Mouse (Mus musculus): Measurements from ENCODE around the gene Fam221a. TPM values are rescaled to one million over a fixed set of nuclear protein-coding genes. Genes with fewer than 3 reads are reported as not detected.
A peak's percentile ranks its signal among the peaks of the same experiment; 100 is the strongest.

Gene Fam221a
- polyA plus RNA-seq, 1 experiment = 13.8 TPM

DNA sequence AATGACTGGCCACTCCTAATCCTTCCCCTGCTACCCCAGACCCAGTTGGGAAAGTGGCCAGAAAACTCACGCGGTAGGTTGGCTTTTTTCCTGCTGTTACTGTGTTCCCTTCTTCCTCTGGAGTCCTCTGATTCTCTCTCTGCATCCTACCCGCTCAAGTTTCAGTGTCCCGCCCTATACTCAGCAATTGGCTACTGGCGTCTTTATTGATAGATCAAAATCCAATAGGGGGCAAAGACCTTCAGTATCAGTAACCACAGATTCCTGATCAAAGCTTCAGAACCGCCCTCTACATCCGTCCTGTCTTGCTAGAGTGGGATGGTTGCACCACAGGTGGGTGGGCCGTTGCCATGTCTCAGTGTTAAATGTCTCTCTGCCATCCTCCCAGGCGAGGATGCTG is 29.0 kb upstream of the Fam221a start:
- H3K36me3 ChIP-seq (ENCODE audit: control insufficient read depth, insufficient read depth, low read length, poor library complexity, severe bottlenecking) = no peaks in the 10 kb centered on the region
- H3K4me3 ChIP-seq (ENCODE audit: low read depth, low read length) = peak overlapping the region; percentile 48

DNA sequence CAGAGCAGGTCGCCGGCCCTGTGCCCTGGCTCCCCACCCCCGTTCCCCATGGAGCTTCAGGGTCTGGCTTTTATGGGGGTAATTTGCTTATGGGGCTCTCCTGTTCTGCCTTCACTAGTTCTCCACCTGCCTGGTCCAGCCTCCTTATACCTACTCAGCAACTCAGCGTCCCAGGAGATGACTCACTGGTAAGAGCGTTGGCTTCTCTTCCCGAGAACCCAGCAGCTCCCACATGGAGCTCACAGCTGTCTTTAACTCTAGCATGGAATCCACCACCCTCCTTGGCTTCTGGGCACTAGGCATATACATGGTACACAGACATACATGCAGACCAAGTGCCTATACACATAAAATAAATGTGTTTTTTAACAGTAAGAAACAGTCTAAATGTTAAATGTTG is 28.4 kb upstream of the Fam221a start:
- TF ChIP-seq EP300 (IDR thresholded peaks at IDR 0.05; ENCODE audit: insufficient read depth, low read depth, low read length) = no peak
- no peak for TF ChIP-seq POLR2A (IDR thresholded peaks at IDR 0.05; ENCODE audit: insufficient read depth, low read length)
- H3K27me3 ChIP-seq (ENCODE audit: control insufficient read depth, insufficient read depth, low read length, poor library complexity, severe bottlenecking) = no peaks in the 10 kb centered on the region
- peak overlapping the region; percentile 48 for H3K4me3 ChIP-seq (ENCODE audit: low read depth, low read length)
- H3K9me3 ChIP-seq (replicated peaks; ENCODE audit: control insufficient read depth, insufficient read depth, low read length, poor library complexity, severe bottlenecking) = no peaks in the 10 kb centered on the region
- no peaks in the 10 kb centered on the region for H3K36me3 ChIP-seq (ENCODE audit: control insufficient read depth, insufficient read depth, low read length, poor library complexity, severe bottlenecking)
- H3K9ac ChIP-seq (ENCODE audit: low read depth, poor library complexity, severe bottlenecking) = 0 out of 2 replicates have a peak overlapping the region, but pooled peaks have one; percentile 1
- no peak overlapping the region for H3K27ac ChIP-seq (ENCODE audit: insufficient read depth, low read length)
- no peaks in the 10 kb centered on the region for H3K4me1 ChIP-seq (ENCODE audit: control insufficient read depth, insufficient read depth, low read length)

More for the DNA sequence above, 29.0 kb upstream of the Fam221a start:
- Histone ChIP-seq H3K27me3 (ENCODE audit: control insufficient read depth, insufficient read depth, low read length, poor library complexity, severe bottlenecking) (no peaks in the 10 kb centered on the region), H3K9me3 (replicated peaks; ENCODE audit: control insufficient read depth, insufficient read depth, low read length, poor library complexity, severe bottlenecking) (no peaks in the 10 kb centered on the region), H3K4me1 (ENCODE audit: control insufficient read depth, insufficient read depth, low read length) (no peaks in the 10 kb centered on the region), H3K27ac (ENCODE audit: insufficient read depth, low read length) (no peak overlapping the region), H3K9ac (ENCODE audit: low read depth, poor library complexity, severe bottlenecking) (no peak overlapping the region)
- TF ChIP-seq EP300 (IDR thresholded peaks at IDR 0.05; ENCODE audit: insufficient read depth, low read depth, low read length) (no peak), CTCF (IDR thresholded peaks at IDR 0.05; ENCODE audit: low read depth, low read length) (no peak), POLR2A (IDR thresholded peaks at IDR 0.05; ENCODE audit: insufficient read depth, low read length) (no peak)

GRCm38 (mm10) chr6:49343737-49344469 is 23.6 kb upstream of the Fam221a start:
- no peaks in the 10 kb centered on the region for H3K36me3 ChIP-seq (ENCODE audit: control insufficient read depth, insufficient read depth, low read length, poor library complexity, severe bottlenecking)
- no peaks in the 10 kb centered on the region for H3K9me3 ChIP-seq (replicated peaks; ENCODE audit: control insufficient read depth, insufficient read depth, low read length, poor library complexity, severe bottlenecking)
- no peaks in the 10 kb centered on the region for H3K27me3 ChIP-seq (ENCODE audit: control insufficient read depth, insufficient read depth, low read length, poor library complexity, severe bottlenecking)
- H3K9ac ChIP-seq (ENCODE audit: low read depth, poor library complexity, severe bottlenecking) = no peak overlapping the region
- no peaks in the 10 kb centered on the region for H3K4me1 ChIP-seq (ENCODE audit: control insufficient read depth, insufficient read depth, low read length)
- TF ChIP-seq POLR2A (IDR thresholded peaks at IDR 0.05; ENCODE audit: insufficient read depth, low read length) = no peak
- no peak for TF ChIP-seq CTCF (IDR thresholded peaks at IDR 0.05; ENCODE audit: low read depth, low read length)
- TF ChIP-seq EP300 (IDR thresholded peaks at IDR 0.05; ENCODE audit: insufficient read depth, low read depth, low read length) = no peak
- no peak overlapping the region for H3K4me3 ChIP-seq (ENCODE audit: low read depth, low read length)
- H3K27ac ChIP-seq (ENCODE audit: insufficient read depth, low read length) = no peak overlapping the region

DNA sequence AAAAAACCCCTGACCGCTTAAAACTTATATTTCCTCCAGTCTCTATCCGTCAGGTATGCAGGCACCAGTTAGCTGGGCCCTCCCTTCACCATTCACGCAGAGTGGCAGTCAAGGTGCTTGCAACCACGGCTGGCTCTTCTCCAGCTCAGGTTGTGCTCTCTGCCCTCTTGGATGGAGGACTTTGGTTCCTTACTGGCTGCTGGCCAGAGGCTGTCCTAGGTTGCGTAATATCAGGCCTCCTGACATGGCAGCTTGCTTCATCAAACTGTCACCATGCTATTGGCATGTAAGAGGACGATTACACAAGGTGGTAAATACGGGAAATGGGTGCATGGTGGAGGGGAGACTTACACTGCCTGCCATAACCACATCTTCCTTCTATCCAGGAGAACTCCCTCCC is 17.7 kb upstream of the Fam221a start:
- TF ChIP-seq POLR2A (IDR thresholded peaks at IDR 0.05; ENCODE audit: insufficient read depth, low read length) (no peak), EP300 (IDR thresholded peaks at IDR 0.05; ENCODE audit: insufficient read depth, low read depth, low read length) (no peak), CTCF (IDR thresholded peaks at IDR 0.05; ENCODE audit: low read depth, low read length) (no peak)
- no peak overlapping the region for H3K9ac ChIP-seq (ENCODE audit: low read depth, poor library complexity, severe bottlenecking)
- no peaks in the 10 kb centered on the region for H3K4me1 ChIP-seq (ENCODE audit: control insufficient read depth, insufficient read depth, low read length)
- H3K9me3 ChIP-seq (replicated peaks; ENCODE audit: control insufficient read depth, insufficient read depth, low read length, poor library complexity, severe bottlenecking) = no peaks in the 10 kb centered on the region
- H3K27ac ChIP-seq (ENCODE audit: insufficient read depth, low read length) = no peak overlapping the region
- H3K4me3 ChIP-seq (ENCODE audit: low read depth, low read length) = no peak overlapping the region
- H3K27me3 ChIP-seq (ENCODE audit: control insufficient read depth, insufficient read depth, low read length, poor library complexity, severe bottlenecking) = no peaks in the 10 kb centered on the region
- no peaks in the 10 kb centered on the region for H3K36me3 ChIP-seq (ENCODE audit: control insufficient read depth, insufficient read depth, low read length, poor library complexity, severe bottlenecking)

GRCm38 (mm10) chr6:49354613-49355012 is 12.9 kb upstream of the Fam221a start:
- Histone ChIP-seq H3K9me3 (replicated peaks; ENCODE audit: control insufficient read depth, insufficient read depth, low read length, poor library complexity, severe bottlenecking) (no peaks in the 10 kb centered on the region), H3K4me1 (ENCODE audit: control insufficient read depth, insufficient read depth, low read length) (no peaks in the 10 kb centered on the region), H3K27ac (ENCODE audit: insufficient read depth, low read length) (no peak overlapping the region), H3K4me3 (ENCODE audit: low read depth, low read length) (no peak overlapping the region), H3K27me3 (ENCODE audit: control insufficient read depth, insufficient read depth, low read length, poor library complexity, severe bottlenecking) (no peaks in the 10 kb centered on the region), H3K36me3 (ENCODE audit: control insufficient read depth, insufficient read depth, low read length, poor library complexity, severe bottlenecking) (no peaks in the 10 kb centered on the region), H3K9ac (ENCODE audit: low read depth, poor library complexity, severe bottlenecking) (no peak overlapping the region)
- no peak for TF ChIP-seq CTCF (IDR thresholded peaks at IDR 0.05; ENCODE audit: low read depth, low read length)
- TF ChIP-seq EP300 (IDR thresholded peaks at IDR 0.05; ENCODE audit: insufficient read depth, low read depth, low read length) = no peak
- no peak for TF ChIP-seq POLR2A (IDR thresholded peaks at IDR 0.05; ENCODE audit: insufficient read depth, low read length)

GRCm38 (mm10) chr6:49355171-49355570 is 12.4 kb upstream of the Fam221a start:
- H3K27ac ChIP-seq (ENCODE audit: insufficient read depth, low read length) = no peak overlapping the region
- no peaks in the 10 kb centered on the region for H3K27me3 ChIP-seq (ENCODE audit: control insufficient read depth, insufficient read depth, low read length, poor library complexity, severe bottlenecking)
- no peak overlapping the region for H3K4me3 ChIP-seq (ENCODE audit: low read depth, low read length)
- TF ChIP-seq POLR2A (IDR thresholded peaks at IDR 0.05; ENCODE audit: insufficient read depth, low read length) (no peak), CTCF (IDR thresholded peaks at IDR 0.05; ENCODE audit: low read depth, low read length) (peak; percentile 41)
- no peaks in the 10 kb centered on the region for H3K4me1 ChIP-seq (ENCODE audit: control insufficient read depth, insufficient read depth, low read length)
- no peaks in the 10 kb centered on the region for H3K9me3 ChIP-seq (replicated peaks; ENCODE audit: control insufficient read depth, insufficient read depth, low read length, poor library complexity, severe bottlenecking)
- no peak overlapping the region for H3K9ac ChIP-seq (ENCODE audit: low read depth, poor library complexity, severe bottlenecking)
- no peaks in the 10 kb centered on the region for H3K36me3 ChIP-seq (ENCODE audit: control insufficient read depth, insufficient read depth, low read length, poor library complexity, severe bottlenecking)

Data from ES-Bruce4 (cell line).